Mouse (Mus musculus) embryonic facial prominence, embryonic 12.5 days (tissue): ENCODE results near the gene Nxpe5. TPM values are rescaled to one million over a fixed set of nuclear protein-coding genes. Genes with fewer than 3 reads are reported as not detected.

ENCODE experiments used
- ATAC-seq: fragments of 200-750 bp; cut with Nextera tagmentation; 2 replicates; pipeline ENCODE4 v1.8.0; 2017; ENCODE audit not compliant: insufficient number of reproducible peaks, insufficient read depth, low FRiP score, low TSS enrichment
- H3K27ac ChIP-seq: fragments of 300-500 bp; sonication (generic); 2 replicates; pipeline ENCODE4 v1.5.1; 2016; ENCODE audit warnings: mild to moderate bottlenecking
- H3K27me3 ChIP-seq: fragments of 300-500 bp; sonication (generic); 2 replicates; pipeline ENCODE4 v1.6.1; 2016; ENCODE audit warnings: mild to moderate bottlenecking, moderate library complexity
- H3K36me3 ChIP-seq: fragments of 300-500 bp; sonication (generic); 2 replicates; pipeline ENCODE4 v1.6.1; 2016; ENCODE audit warnings: mild to moderate bottlenecking
- H3K4me1 ChIP-seq: fragments of 300-500 bp; sonication (generic); 2 replicates; pipeline ENCODE4 v1.6.1; 2016
- H3K4me2 ChIP-seq: fragments of 300-500 bp; sonication (generic); replicated peaks from 2 replicates; pipeline ENCODE4 v1.6.1; 2016; ENCODE audit warnings: mild to moderate bottlenecking, moderate library complexity
- H3K4me3 ChIP-seq: fragments of 300-500 bp; sonication (generic); 2 replicates; pipeline ENCODE4 v1.5.1; 2016; ENCODE audit warnings: mild to moderate bottlenecking
- H3K9ac ChIP-seq: fragments of 300-500 bp; sonication (generic); 2 replicates; pipeline ENCODE4 v1.6.1; 2016; ENCODE audit warnings: mild to moderate bottlenecking, moderate library complexity
- H3K9me3 ChIP-seq: fragments of 300-500 bp; sonication (generic); 2 replicates; pipeline ENCODE4 v1.6.1; 2016; ENCODE audit warnings: mild to moderate bottlenecking, moderate library complexity
- WGBS: fragments of 180-500 bp; shearing (Covaris S2); methylation state at CpG from one replicate; pipeline ENCODE4 v1.1.7; 2016; 5-methylcytosine and 5-hydroxymethylcytosine counted together
- polyA plus RNA-seq: library from polyadenylated mRNA; unstranded; fragments of >200 nt; fragmentation: Nextera tagmentation; extraction: Ambion mirVana; gene quantifications from 2 replicates; pipeline ENCODE4 v1.2.1, GENCODE M21; 2016

Nxpe5 gene
- polyA plus RNA-seq, 1 experiment from 2014 or later: not detected

- Histone ChIP-seq H3K4me2 (no peak overlapping the region), H3K27me3 (no peaks in the 10 kb centered on the region), H3K9me3 (peaks cover 17% of the 10 kb centered on the region; the same call in 1 of the 2 replicates), H3K4me3 (no peak overlapping the region), H3K9ac (no peak overlapping the region), H3K4me1 (no peaks in the 10 kb centered on the region), H3K36me3 (no peaks in the 10 kb centered on the region), H3K27ac (no peak overlapping the region)
- ATAC-seq: no peak
- 64% methylated on average over 2 of the region's 2 CpGs for WGBS
Measured at GRCm38 (mm10) chr5:138219864-138220263, 5.8 kb upstream of the Nxpe5 start.

- no peak for ATAC-seq
- Histone ChIP-seq H3K9me3 (0 out of 2 replicates have a peak, but pooled peaks cover under 1% of the 10 kb centered on the region), H3K4me3 (no peak overlapping the region), H3K4me1 (no peaks in the 10 kb centered on the region), H3K9ac (no peak overlapping the region), H3K36me3 (no peaks in the 10 kb centered on the region), H3K27me3 (no peaks in the 10 kb centered on the region), H3K4me2 (no peak overlapping the region), H3K27ac (no peak overlapping the region)
- 29% methylated on average over 4 of the region's 4 CpGs for WGBS
Measured at GRCm38 (mm10) chr5:138222111-138222510, 3.6 kb upstream of the Nxpe5 start.

GRCm38 (mm10) chr5:138223287-138223686 lies 2.4 kb upstream of the Nxpe5 start:
- no peak overlapping the region for H3K4me2 ChIP-seq
- no peaks in the 10 kb centered on the region for H3K27me3 ChIP-seq
- no peak overlapping the region for H3K4me3 ChIP-seq
- no peak overlapping the region for H3K9ac ChIP-seq
- no peaks in the 10 kb centered on the region for H3K9me3 ChIP-seq
- H3K27ac ChIP-seq: no peak overlapping the region
- no peaks in the 10 kb centered on the region for H3K4me1 ChIP-seq
- no peak for ATAC-seq
- H3K36me3 ChIP-seq: no peaks in the 10 kb centered on the region
- WGBS: 62% methylated on average over 3 of the region's 3 CpGs

- H3K36me3 ChIP-seq: no peaks in the 10 kb centered on the region
- no peaks in the 10 kb centered on the region for H3K4me1 ChIP-seq
- no peaks in the 10 kb centered on the region for H3K27me3 ChIP-seq
- no peaks in the 10 kb centered on the region for H3K9me3 ChIP-seq
- H3K27ac ChIP-seq: no peak overlapping the region
- H3K4me3 ChIP-seq: no peak overlapping the region
- no peak for ATAC-seq
- WGBS: 77% methylated on average over 4 of the region's 4 CpGs
- no peak overlapping the region for H3K4me2 ChIP-seq
- H3K9ac ChIP-seq: no peak overlapping the region
Measured at GRCm38 (mm10) chr5:138226491-138226890, 793 bp downstream of the Nxpe5 start.

GRCm38 (mm10) chr5:138227367-138227766 lies 1.7 kb downstream of the Nxpe5 start:
- Histone ChIP-seq H3K4me1 (no peaks in the 10 kb centered on the region), H3K36me3 (no peaks in the 10 kb centered on the region), H3K4me3 (no peak overlapping the region), H3K27me3 (no peaks in the 10 kb centered on the region), H3K9me3 (no peaks in the 10 kb centered on the region), H3K27ac (no peak overlapping the region), H3K9ac (no peak overlapping the region), H3K4me2 (no peak overlapping the region)
- ATAC-seq: no peak
- WGBS: 73% methylated on average over 2 of the region's 2 CpGs

- Histone ChIP-seq H3K9me3 (no peaks in the 10 kb centered on the region), H3K36me3 (no peaks in the 10 kb centered on the region), H3K4me2 (no peak overlapping the region), H3K27ac (no peak overlapping the region), H3K27me3 (no peaks in the 10 kb centered on the region), H3K4me3 (no peak overlapping the region), H3K4me1 (no peaks in the 10 kb centered on the region), H3K9ac (no peak overlapping the region)
- no peak for ATAC-seq
- WGBS: 59% methylated on average over 3 of the region's 3 CpGs
Measured at GRCm38 (mm10) chr5:138228026-138228425, 2.3 kb downstream of the Nxpe5 start.

GRCm38 (mm10) chr5:138229511-138229910 lies 3.8 kb downstream of the Nxpe5 start:
- ATAC-seq: no peak
- Histone ChIP-seq H3K9ac (no peak overlapping the region), H3K27me3 (no peaks in the 10 kb centered on the region), H3K4me1 (no peaks in the 10 kb centered on the region), H3K9me3 (no peaks in the 10 kb centered on the region), H3K36me3 (no peaks in the 10 kb centered on the region), H3K27ac (no peak overlapping the region), H3K4me2 (no peak overlapping the region), H3K4me3 (no peak overlapping the region)
- 91% methylated on average over 3 of the region's 3 CpGs for WGBS

GRCm38 (mm10) chr5:138233778-138234177 lies 8.1 kb downstream of the Nxpe5 start:
- Histone ChIP-seq H3K9me3 (no peaks in the 10 kb centered on the region), H3K27ac (no peak overlapping the region), H3K4me1 (no peaks in the 10 kb centered on the region), H3K27me3 (no peaks in the 10 kb centered on the region), H3K4me3 (no peak overlapping the region), H3K4me2 (no peak overlapping the region), H3K9ac (no peak overlapping the region), H3K36me3 (no peaks in the 10 kb centered on the region)
- no peak for ATAC-seq
- 78% methylated on average over 2 of the region's 2 CpGs for WGBS

GRCm38 (mm10) chr5:138234224-138234623 lies 8.5 kb downstream of the Nxpe5 start:
- ATAC-seq: no peak
- Histone ChIP-seq H3K36me3 (no peaks in the 10 kb centered on the region), H3K9me3 (no peaks in the 10 kb centered on the region), H3K9ac (no peak overlapping the region), H3K4me3 (no peak overlapping the region), H3K27ac (no peak overlapping the region), H3K4me2 (no peak overlapping the region), H3K4me1 (no peaks in the 10 kb centered on the region), H3K27me3 (no peaks in the 10 kb centered on the region)

GRCm38 (mm10) chr5:138241511-138241910 lies 15.8 kb downstream of the Nxpe5 start:
- Histone ChIP-seq H3K4me1 (no peaks in the 10 kb centered on the region), H3K36me3 (no peaks in the 10 kb centered on the region), H3K4me2 (no peak overlapping the region), H3K27ac (no peak overlapping the region), H3K9ac (no peak overlapping the region), H3K27me3 (no peaks in the 10 kb centered on the region), H3K9me3 (no peaks in the 10 kb centered on the region), H3K4me3 (no peak overlapping the region)
- WGBS: 41% methylated on average over 2 of the region's 2 CpGs
- no peak for ATAC-seq

- H3K9ac ChIP-seq: no peak overlapping the region
- WGBS: 83% methylated on average over 12 of the region's 12 CpGs
- no peak overlapping the region for H3K4me3 ChIP-seq
- no peaks in the 10 kb centered on the region for H3K36me3 ChIP-seq
- H3K9me3 ChIP-seq: no peaks in the 10 kb centered on the region
- ATAC-seq: no peak
- no peaks in the 10 kb centered on the region for H3K27me3 ChIP-seq
- H3K27ac ChIP-seq: no peak overlapping the region
- 0 out of 2 replicates have a peak, but pooled peaks cover 2% of the 10 kb centered on the region for H3K4me1 ChIP-seq
- no peak overlapping the region for H3K4me2 ChIP-seq
Measured at GRCm38 (mm10) chr5:138251144-138251543, 25.4 kb downstream of the Nxpe5 start.

- Histone ChIP-seq H3K27ac (no peak overlapping the region), H3K4me2 (no peak overlapping the region), H3K4me3 (no peak overlapping the region), H3K9ac (no peak overlapping the region), H3K27me3 (no peaks in the 10 kb centered on the region), H3K4me1 (0 out of 2 replicates have a peak, but pooled peaks cover 4% of the 10 kb centered on the region), H3K9me3 (no peaks in the 10 kb centered on the region), H3K36me3 (no peaks in the 10 kb centered on the region; the same call in none of the 2 replicates)
- WGBS: 87% methylated on average over 3 of the region's 3 CpGs
- no peak for ATAC-seq
Measured at GRCm38 (mm10) chr5:138253061-138253460, 27.4 kb downstream of the Nxpe5 start.
